Mouse (Mus musculus) layer of hippocampus, postnatal 36 days (tissue): ENCODE results near the gene Sytl1. TPM values are rescaled to one million over a fixed set of nuclear protein-coding genes. Genes with fewer than 3 reads are reported as not detected.

Experiments
- DNase-seq, 2 experiments: peaks; one replicate each; pipeline ENCODE4 v3.0.0; 2022
- total RNA-seq, 2 experiments: library from RNA; stranded (reverse); gene quantifications; 2 replicates each; pipeline ENCODE4 v1.2.3; 2021

Gene Sytl1
- total RNA-seq, result under 1 TPM; 0.70 to 0.99 TPM

DNA sequence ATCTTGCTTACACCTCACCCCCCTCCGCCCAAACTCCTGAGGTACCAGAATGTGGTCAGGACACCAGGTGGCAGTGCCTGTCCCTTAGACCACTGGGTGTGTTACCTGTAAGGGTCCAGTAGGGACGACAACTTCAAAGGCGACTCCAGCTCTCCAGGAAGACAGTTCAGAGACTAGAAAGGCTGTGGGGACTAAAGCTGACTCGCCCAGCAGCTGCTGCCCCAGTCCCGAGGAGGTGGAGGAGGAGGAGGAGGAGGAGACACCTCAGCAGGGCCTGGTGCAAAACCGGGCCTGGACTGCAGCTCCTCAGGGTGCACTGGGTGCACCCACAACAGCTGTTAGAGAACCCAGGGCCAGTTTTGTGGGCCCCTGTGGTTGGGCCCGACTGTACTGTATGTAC, at the start of gene Sytl1:
Sytl1 (minus strand) TSS at position 232 of the 400 bp plus-strand sequence.
- DNase-seq, result no peak

DNA sequence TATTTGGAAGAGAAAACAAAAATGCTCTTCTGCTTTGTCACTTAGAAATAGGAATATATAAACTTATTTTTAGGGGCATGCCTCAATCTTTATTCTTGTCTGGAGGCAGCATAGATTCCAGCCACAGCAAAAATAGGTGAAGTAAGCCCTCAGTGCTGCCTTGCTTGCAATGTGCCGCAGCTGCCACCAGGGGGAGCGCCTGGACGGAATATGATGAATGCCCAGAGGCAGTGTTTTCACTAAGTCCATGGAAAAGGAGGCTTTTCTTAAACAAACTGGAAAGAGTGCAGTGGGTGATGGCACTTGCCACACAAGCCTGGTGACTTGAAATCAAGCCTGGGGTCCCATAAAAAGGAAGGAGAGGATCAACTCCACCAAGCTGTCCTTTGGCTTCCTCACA, 47.0 kb upstream of the Sytl1 start:
- peak; percentile 82 to 89 for DNase-seq

DNA sequence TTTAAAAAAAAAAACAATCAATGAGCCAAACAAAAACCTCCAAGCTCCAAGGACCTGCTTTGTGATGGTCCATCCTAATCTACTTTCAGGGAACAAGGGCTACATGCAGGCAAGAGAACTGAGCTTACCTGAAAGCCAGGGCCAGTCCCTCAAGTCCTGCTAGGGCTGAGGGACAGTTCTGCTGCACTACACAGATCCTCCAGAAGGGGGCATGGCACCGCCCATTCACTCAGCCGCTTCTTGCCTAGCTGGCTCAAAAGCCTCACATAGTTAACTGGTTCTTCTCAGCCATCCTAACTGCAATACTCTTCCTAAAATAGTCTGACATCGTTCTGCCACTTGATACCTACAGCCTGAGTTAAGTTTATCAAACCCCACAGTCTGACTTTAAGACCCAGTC, 44.4 kb upstream of the Sytl1 start:
- DNase-seq, result peak in 1 of 2 experiments; percentile 51

DNA sequence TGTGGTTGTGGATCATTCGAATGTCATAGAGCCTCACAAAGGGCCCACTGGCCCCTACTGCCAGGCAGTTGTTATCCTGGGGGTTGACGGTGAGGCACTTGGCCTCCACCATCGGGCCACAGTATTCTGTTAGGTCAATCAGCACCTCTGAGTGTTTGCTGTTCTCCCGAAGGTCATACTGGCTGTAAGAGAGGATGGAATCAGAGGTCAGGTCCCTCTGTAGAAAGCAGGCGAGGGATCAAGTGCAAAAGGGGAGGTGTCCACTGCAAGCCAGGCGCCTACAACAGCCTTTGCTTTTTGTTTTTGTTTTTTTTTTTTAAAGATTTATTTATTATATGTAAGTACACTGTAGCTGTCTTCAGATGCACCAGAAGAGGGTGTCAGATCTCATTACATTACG, 42.9 kb upstream of the Sytl1 start:
- no peak for DNase-seq

DNA sequence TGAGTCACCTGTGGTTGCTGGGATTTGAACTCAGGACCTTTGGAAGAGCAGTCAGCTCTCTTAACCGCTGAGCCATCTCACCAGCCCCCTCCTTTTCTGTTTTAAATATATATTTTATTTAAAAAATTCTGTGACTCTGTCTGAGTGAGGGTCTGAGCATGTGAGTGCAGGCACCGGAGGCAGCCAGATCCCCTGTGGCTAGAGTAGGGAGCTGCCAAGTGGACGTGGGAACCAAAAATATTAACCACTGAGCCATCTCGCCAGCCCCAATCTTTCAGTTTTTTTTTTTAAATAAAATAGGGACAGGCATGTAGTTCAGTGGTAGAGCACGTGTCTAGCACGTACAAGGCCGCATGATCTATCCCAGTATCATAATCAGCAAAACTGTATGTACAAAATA, 41.9 kb upstream of the Sytl1 start:
- DNase-seq, result no peak

DNA sequence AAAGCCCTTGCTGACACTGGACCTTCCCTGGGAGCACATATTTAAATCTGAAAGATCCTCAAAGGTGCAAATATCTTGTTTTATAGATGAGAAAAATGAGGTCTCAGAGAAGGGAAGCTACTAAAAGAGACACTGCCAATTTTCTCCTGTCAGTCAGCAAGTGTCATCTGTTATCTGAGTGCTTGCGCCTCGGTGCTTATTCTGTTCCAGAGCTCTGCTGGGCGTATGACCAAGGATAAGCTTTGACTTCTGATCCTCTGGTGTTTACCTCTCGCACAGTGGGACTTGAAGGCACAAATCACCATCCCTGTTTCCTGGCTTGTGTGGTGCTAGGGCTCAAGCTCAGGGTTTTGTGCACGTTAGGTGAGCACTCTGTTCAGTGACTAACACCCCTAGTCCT, 39.8 kb upstream of the Sytl1 start:
- no peak for DNase-seq

DNA sequence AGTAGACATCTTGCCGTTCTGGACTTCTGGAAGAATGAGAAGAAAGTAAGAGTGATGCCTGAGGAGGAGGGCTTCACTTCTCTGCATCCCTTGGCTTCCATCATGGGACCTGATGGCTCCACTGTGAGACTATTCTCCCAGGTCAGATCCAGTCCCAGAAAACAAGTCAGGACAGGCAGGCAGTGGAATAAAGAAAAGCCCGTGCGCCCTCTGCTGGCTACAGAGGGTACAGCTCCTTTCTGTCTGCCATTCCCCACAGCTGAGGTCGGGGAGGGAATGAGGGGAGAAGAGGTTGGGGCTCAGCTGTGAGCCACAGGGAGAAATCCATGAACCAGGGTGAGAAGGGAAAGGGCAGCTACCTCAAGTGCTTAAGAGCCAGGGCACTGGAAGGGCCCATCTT, 38.9 kb upstream of the Sytl1 start:
- DNase-seq, result peak; percentile 70 to 79

DNA sequence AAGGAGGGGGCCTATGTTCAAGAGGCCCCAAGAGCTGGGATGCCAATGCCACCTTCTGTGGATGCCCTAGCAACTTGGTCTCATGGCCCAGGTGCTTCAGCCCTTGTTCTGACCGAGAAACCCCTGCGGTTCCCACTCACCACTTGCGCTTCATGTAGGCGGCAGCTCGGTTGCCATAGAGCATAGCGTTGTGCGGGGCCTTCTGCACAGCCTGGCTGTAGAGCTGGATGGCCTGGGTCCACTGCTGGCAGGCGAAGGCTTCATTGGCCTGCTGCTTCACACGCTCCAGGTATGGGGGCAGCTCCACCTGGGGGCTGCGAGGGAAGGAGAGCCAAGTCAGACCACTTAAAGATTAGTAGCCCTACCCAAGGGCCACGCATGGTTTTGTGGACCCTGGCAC, 37.5 kb upstream of the Sytl1 start:
- DNase-seq, result no peak

DNA sequence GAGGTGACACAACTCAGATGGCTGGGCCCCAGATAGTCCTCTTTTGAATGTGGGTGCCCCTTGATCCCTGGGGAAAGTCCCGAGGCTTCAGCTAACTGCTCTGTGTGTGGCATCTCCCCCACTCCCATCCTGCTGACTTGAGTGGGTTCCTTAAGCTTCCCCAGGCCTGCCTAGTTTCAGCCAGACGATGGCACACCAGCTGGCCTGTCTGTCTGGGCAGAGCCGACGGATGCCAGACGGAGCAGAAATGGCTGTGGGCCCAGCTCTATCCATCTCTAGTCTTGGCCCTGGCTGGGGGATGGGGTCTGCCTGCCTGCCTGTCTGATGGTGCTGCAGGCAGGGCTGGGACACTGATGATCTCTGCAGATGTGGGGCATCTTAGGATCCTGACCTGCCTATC, 36.8 kb upstream of the Sytl1 start:
- peak; percentile 67 to 69 for DNase-seq

DNA sequence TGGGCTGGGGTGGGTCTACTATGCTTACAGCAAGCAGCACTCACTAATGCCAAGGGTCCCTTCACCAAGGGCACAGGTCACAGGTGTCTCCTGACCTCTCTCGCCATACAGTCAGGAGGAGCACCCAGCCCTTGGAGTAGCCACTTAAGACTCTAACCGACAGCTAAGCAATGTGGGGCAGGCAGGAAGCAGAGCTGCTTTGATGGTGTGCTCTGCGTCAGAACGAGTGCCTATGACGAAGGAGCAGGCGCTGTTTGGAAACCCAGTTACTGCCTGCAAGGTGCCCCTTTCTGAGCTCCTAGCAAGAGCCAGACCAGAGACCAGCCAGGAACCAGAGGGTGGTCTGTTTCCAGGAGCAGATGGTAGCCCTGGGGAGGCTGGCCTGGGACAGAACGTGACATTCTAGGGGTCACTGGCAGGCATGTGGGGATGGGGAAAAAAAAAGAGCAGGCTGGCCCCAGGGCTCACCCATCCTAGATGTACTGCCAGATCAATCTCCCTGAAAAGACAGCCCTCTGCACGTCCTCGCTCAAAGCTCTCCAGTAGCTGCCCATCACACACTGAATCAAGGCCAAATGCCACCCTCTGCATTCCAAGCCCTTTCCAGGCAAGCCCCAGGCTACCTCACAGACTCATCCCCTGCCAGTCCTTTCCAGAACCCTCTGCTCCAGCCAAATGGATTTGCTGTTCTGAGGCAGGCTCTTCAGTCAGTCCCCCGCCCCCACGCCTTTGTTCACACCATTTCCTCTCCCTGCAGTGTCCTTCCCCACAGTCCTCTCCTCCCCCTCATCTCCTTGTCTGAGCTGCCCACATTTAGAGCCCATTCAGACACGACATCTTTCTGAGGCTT, 35.8 kb upstream of the Sytl1 start:
- DNase-seq, result peak; percentile 58 to 63

DNA sequence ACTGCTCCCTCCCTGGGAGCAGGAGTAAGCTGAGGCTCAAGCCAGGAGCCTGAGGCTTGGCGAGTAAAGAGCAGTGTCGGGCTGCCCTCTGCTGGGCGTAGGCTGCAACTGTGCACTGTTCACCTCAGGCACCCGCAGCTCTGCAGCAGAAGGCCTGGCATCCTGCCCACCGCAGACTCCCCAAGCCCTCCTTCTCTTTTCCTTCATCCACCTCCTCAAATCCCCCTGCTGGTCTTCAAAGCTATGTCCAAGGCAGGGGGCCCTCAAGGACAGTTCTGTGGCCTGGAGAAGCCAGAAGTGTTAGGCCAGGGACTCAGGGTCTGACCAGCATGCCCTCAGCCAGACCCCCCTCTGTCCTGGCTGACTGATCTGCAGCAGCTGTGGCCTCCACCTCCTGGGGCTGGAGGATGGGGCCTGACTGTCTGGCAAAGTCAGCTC, 34.9 kb upstream of the Sytl1 start:
- peak; percentile 81 to 84 for DNase-seq

DNA sequence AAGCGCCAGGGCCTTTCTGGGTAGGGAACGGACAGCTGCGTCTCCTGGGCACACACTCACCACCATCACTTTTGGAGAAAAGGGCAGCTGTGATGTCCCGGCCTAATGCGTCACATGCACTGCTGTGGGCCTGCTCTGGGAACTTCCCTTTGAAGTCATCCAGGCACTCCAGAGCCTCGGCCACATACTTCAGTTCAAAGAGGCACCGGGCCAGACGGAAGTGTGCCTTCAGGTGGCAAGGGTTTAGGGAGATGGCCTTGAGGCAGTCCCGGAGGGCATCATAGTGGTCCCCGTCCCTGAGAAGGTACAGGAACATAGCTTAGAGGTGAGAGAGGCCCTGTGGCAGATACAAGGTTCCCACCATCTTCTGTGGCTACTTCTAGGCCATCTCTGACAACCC, 34.4 kb upstream of the Sytl1 start:
- no peak for DNase-seq

DNA sequence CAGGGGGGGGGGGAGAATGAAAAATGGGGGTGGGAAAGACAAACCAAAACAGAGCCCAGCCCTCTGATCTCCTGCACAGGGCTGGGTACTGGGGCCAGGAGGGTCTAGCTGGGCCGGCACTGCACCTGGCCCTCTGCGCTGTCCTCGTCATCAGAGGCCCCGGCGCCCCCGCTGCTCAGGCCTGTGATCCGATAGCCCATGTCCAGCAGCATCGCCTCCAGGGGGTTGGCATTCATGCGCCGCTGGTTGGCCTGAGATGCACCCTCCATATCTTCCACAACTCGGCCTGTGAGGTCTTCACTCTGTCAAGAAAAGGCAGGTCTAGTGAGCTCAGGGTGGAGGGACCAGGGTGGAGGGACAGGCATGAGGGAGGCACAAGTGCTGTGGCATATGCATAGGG, 31.2 kb upstream of the Sytl1 start:
- no peak for DNase-seq

DNA sequence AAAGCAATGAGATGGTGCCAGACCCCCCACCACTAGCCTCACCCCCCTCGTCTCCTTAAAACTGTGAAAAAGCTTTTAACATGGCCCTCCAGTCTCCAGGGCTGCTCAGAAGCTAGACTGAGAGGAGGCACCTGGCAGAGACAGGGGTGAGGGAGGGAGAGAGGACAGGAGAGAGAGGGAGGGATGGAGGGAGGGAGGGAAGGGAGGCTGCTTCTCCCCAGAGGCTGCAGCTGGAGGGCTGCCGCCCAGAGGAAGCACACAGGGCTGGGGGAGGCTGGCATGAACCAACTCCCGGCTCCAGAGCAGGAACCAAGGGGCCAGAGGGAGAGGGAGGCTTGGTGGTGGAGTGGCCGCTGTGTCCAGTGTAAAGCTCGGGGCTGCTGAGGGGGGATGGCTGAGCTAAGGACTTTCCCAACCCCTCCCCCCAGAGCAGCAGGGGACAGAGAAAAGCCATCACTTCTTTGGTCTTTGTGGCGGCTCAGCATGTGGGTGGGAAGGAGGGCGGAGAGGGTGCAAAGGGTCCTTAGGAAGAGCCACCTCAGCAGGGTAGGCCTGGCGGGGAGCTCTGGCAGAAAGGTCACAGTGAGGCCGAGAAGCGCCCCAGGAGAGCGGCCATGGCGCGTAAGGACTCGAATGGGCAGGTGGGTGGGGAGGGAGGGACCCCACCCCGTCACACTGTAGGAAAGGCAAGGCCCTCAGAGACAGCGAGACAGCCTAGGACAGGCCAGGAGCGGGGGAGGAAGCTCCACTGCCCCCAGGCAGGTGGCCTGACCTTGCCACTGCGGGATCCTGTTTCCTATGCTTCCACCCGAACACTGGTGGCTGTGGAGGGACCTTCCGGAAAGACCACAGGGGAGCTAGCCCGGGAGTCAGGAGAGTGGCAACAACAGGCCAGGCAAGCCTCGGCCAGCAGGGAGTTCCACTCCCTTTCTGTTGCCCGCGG, 30.3 kb upstream of the Sytl1 start:
- no peak for DNase-seq

DNA sequence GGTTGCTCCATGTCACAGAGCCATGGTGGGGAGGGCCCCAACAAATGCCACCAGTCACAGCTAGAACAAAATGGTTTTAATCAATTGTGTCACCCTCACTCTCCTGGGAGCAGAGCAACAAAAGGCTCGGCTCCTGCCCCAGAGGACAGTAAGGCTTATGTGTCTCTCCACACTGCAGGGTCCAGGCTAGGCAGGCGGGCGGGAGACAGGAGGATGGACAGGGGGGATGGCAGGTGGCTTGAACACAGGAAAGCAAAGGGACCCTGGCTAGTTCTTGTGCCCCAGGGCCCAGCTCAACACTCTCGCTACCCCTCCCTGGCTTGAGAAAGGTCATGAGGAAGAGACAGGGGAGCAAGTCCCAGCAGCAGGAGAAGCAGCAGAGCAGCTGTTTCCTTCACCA, 29.5 kb upstream of the Sytl1 start:
- no peak for DNase-seq

DNA sequence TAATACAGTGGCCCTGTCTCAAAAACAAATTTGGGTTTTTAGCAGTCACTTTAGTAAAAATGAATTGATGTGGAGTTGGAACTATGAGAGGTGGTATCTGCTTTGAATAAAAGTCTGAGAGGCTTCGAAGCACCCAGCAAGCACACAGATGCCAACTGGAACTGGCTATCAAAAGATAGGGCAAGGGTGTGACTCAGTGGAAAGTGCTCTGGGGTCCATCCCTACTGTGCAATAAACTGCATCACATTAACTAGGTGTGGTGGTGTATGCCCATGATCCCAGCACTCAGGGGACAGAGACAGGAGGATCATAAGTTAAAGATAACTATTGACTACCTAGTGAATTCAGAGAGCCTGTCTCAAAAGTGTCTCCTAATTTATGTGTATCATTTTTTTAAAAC, 28.3 kb upstream of the Sytl1 start:
- DNase-seq, result no peak

DNA sequence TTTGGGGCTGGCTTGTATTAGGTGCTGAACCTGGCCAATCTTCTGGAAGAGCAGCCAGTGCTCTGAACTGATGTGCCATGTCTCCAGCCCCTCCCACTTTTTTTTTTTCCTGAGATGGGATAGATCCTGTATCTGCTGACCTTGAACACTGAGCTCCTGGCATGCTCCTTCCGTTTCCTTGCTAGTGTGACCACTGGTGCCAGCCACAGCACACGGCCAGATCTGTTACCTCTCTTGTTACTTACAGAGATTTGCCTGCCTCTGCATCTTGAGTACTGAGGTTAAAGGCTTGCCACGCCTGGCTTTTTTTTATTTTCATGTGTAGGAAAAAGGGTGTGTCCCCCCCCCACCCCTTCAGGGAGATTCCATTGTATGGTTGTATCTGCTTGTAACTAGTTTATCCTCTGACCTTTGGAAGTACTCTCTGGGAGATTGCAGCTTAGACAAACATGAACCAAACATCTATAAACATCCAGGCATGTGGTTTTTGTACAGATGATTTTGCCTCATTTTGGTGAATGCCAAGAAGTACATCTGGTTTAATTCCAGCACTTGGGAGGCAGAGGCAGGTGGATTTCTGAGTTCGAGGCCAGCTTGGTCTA, 23.7 kb upstream of the Sytl1 start:
- DNase-seq, result no peak

DNA sequence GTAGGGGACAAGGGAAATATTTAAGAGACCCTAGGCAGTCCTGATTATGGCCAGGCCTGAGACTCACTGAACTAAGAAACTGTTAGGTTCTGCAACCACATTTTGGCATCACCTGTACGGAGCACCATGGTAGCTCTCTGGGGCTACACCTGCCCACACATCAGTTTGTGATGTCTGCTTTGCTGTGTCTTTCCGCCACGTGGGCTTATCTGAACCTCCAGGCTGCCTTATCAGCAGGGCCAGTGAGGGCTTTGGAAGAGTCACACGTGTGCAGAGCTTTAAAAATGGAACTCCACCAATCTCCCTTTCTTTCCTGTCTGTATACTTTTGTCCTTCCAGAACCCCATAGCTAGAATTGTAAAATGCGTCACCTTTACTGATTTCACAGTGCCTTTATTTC, 23.0 kb upstream of the Sytl1 start:
- DNase-seq, result no peak

DNA sequence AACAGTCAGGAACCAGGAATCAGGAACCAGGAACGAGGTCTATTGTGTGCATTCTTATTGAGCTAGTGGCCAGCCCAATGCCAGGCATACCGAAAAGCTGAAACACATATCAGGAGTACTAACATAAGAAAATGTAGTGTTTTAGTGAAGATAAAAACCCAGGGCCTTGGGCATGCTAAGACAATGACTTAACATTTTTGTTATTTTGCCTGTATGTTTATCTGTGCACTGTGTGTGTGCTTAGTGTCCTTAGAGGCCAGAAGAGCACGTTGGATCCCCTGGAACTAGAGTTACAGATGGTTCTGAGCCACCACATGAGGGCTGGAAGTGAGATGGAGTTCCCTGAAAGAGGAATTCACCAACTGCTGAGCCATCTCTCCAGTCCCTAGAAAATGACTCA, 22.4 kb upstream of the Sytl1 start:
- no peak for DNase-seq

DNA sequence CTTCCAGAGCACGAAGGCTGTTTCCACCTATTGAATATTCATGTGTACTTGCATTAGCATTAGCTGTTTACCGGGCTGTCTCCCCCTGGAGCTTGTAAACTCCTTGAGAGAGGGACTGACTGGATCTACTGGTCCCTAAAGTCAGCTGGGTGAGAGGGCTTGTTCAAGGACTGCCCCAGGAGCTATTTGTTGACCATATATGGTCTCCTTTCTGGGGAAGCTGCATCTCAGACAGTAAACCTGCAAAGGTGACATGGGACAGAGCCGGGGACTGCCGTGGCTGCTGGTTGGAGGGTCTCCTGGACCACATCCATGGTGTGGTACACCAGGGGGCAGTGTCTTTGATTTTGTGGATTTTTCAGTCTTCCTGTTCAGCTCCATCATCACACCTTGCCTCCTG, 19.7 kb upstream of the Sytl1 start:
- no peak for DNase-seq

DNA sequence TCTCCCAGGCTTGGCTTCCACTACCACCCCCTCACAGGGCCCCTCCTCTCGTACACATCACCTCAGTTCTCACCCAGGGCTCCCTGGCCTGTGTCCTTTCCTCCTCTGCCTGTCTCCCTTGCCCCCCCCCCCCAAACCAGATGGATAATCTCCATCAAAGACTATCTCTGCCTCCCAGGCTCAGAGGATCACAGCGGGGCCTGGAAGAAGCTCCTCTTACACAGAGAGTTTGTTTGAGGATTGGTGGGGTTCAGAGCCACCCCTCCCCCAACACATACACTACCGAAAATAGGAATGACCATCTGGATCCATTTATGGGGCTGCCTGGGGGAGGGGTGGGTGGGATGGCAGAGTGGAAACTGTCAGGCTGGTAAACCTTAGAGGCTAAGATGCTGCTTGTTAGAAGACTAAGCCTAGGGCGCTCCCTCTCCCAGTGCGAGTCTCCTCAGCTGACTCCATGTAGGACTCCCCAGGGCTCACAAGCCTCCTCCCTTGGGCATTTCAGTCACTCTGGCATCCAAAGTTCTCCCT, 19.1 kb upstream of the Sytl1 start:
- DNase-seq, result no peak

DNA sequence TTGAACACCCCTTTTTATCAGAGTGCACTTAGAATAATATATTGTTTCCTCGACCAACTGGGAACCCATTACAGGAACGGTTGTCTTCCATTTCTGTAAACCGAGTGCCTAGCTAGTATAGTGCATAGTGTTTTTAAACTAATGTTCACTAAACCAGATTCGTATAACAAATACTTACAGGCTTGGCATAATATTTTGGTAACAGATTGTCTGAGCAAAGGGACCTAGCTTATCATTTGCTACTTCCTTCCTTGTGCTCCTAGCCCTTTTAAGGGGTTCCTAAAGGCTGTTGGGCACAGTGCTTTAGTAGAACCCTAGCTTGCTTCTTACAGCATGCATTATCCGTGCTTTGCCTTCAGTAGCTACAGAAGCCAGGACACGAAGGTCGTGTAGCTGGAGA, 18.6 kb upstream of the Sytl1 start:
- DNase-seq, result no peak

DNA sequence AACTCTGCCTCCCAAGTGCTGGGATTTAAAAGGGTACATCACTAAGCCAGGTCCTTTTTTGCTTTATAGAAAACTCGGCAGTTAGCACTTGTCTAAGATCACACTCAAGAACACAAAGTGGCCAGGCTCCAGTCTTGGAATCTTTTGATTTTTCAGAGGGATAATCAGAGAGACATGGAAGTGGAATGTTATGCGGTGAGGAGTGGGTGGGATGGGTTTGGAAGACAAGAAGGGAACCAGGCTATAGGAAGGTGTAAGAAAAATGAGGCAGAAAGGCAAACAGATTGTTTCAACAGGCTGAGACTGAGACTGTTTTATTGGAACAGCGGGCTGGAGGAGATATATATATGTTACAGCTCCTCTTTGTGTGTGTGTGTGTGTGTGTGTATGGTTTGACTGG, 15.6 kb upstream of the Sytl1 start:
- DNase-seq, result no peak
